Mouse (Mus musculus): Measurements from ENCODE around the gene Urad. TPM values are rescaled to one million over a fixed set of nuclear protein-coding genes. Genes with fewer than 3 reads are reported as not detected.

Gene Urad
- polyA plus RNA-seq, 1 experiment from 2014 or later: not detected

DNA sequence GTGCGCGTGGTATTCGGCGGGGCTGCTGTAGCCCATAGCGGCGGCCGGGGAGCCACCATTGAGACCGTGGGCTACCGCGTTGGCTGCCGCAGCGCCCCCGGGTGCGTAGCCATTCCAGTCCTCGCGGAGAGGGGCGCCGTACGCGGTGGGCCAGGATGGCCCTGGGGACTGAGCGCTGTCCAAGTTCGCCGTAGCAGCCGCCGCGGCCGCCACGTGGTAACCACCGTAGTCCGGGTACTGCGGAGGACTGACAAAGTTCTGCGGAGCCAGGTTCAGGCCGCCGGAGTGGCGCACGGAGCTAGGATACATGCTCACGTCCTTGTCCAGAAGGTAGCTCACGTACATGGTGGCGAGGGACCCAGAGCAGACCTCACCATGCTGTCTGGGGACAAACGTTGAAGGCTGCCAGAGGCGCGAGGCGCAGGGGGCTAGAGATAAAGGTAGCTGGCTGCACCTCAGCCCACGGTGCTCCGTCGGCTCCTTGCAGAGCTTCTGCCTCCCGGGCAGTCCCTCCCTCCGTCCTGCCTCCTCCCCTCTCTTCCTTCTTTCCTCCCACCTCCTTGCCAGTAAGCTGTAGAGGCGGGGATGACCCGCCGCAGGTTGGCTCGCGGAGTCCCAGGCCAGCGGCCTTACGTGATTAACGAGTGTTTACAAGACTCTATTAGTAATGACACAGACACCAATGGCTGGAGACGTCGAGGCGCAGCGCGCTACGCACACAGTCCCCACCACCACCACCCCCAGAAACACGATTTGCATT, 15.4 kb downstream of the Urad start, which contains the start of gene Cdx2:
TSS of gene Cdx2 (minus strand) at position 633 of the 760 bp plus-strand sequence.
- no peak within 1 kb of the TSS for H3K4me3 ChIP-seq (ENCODE audit: low read depth, low read length)
- H3K27me3 ChIP-seq (ENCODE audit: control insufficient read depth, insufficient read depth, low read length): peaks cover 100% of the 10 kb centered on the region
- no peaks in the 10 kb centered on the region for H3K9me3 ChIP-seq (ENCODE audit: control insufficient read depth, low read length)
- no peaks in the 10 kb centered on the region for H3K36me3 ChIP-seq (ENCODE audit: control insufficient read depth, insufficient read depth, low read length)
- ATAC-seq (replicated peaks; ENCODE audit: low FRiP score) (peak; percentile 21; the same call in 1 of the 2 replicates), DNase-seq (ENCODE audit: low spot score) (no peak)
- H3K9ac ChIP-seq (ENCODE audit: low read length): no peak within 1 kb of the TSS
- peaks cover 2% of the 10 kb centered on the region for H3K4me1 ChIP-seq (replicated peaks; ENCODE audit: control insufficient read depth, insufficient read depth, low read length)
- H3K4me2 ChIP-seq (ENCODE audit: low read depth, low read length, severe bottlenecking): no peak within 1 kb of the TSS
- WGBS: under 1% methylated on average over 59 of the region's 63 CpGs
- H3K27ac ChIP-seq (ENCODE audit: low read depth, low read length): no peak within 1 kb of the TSS

DNA sequence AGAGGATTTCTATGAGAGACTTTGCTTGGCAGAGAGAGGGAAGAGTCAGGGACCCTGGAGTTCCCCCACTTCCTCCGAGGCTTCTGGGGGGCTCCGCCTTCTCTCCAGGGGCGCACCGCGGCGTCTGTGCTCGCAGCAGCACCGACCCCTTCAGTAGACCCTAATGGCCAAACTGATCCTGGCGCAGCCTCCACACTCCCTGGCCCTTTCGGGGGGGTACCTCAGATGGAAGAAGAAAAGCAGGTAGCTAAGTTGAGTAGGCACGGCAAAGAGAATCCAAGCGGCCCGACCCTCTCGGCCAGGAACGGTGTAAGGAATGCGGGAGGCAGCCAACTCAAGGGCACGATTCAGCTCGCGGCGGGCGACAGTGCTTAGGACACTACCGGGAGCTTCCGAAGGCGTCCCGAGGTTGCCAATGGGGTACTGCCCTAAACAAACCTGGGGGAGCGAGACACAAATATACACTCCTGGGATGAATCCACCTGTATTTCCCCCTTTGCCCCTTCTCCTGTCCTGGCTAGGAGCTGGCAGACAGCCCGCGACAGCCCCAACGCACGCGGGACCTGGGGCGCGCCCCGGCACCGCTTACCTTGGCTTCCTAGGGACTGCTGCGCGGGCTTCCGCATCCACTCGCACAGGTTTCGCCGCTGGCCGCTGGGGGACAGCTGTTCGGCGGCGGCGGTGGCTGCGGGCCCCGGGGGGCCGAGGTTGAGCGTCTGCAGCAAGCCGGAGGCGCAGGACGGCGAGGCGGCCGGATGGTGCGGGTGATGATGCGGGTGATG, 16.2 kb downstream of the Urad start:
- H3K9ac ChIP-seq (ENCODE audit: low read length): no peak overlapping the region
- peaks cover 2% of the 10 kb centered on the region for H3K4me1 ChIP-seq (replicated peaks; ENCODE audit: control insufficient read depth, insufficient read depth, low read length)
- H3K9me3 ChIP-seq (ENCODE audit: control insufficient read depth, low read length): no peaks in the 10 kb centered on the region
- ATAC-seq (replicated peaks; ENCODE audit: low FRiP score) (no peak), DNase-seq (ENCODE audit: low spot score) (no peak)
- no peaks in the 10 kb centered on the region for H3K36me3 ChIP-seq (ENCODE audit: control insufficient read depth, insufficient read depth, low read length)
- H3K27me3 ChIP-seq (ENCODE audit: control insufficient read depth, insufficient read depth, low read length): peaks cover 100% of the 10 kb centered on the region
- WGBS: under 1% methylated on average over 55 of the region's 58 CpGs
- H3K4me3 ChIP-seq (ENCODE audit: low read depth, low read length): no peak overlapping the region
- no peak overlapping the region for H3K4me2 ChIP-seq (ENCODE audit: low read depth, low read length, severe bottlenecking)
- H3K27ac ChIP-seq (ENCODE audit: low read depth, low read length): no peak overlapping the region

DNA sequence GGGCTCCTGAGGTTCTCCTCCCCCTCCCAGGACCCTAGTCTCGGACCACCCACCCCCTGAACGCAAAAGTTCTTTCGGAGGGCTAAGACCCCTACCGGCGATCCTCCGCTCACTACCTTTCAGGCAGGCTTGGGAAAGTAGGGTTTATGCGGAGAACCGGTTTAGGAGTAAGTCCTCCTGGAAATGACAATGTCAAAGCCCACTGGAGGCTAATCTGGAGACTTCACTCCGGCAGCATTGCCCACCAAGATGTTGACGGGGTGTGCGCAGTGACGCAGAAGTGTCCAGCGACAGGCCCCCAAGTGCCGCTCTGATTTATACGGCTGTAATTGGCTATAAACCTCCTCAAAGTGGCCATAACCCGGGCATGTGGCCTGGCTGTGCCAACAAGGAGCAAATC, 17.1 kb downstream of the Urad start:
- no peak overlapping the region for H3K4me3 ChIP-seq (ENCODE audit: low read depth, low read length)
- H3K36me3 ChIP-seq (ENCODE audit: control insufficient read depth, insufficient read depth, low read length): no peaks in the 10 kb centered on the region
- DNase-seq (ENCODE audit: low spot score) (no peak), ATAC-seq (replicated peaks; ENCODE audit: low FRiP score) (no peak)
- under 1% methylated on average over 16 of the region's 16 CpGs for WGBS
- H3K4me2 ChIP-seq (ENCODE audit: low read depth, low read length, severe bottlenecking): no peak overlapping the region
- no peak overlapping the region for H3K27ac ChIP-seq (ENCODE audit: low read depth, low read length)
- peaks cover 2% of the 10 kb centered on the region for H3K4me1 ChIP-seq (replicated peaks; ENCODE audit: control insufficient read depth, insufficient read depth, low read length)
- no peak overlapping the region for H3K9ac ChIP-seq (ENCODE audit: low read length)
- no peaks in the 10 kb centered on the region for H3K9me3 ChIP-seq (ENCODE audit: control insufficient read depth, low read length)
- H3K27me3 ChIP-seq (ENCODE audit: control insufficient read depth, insufficient read depth, low read length): peaks cover 100% of the 10 kb centered on the region

DNA sequence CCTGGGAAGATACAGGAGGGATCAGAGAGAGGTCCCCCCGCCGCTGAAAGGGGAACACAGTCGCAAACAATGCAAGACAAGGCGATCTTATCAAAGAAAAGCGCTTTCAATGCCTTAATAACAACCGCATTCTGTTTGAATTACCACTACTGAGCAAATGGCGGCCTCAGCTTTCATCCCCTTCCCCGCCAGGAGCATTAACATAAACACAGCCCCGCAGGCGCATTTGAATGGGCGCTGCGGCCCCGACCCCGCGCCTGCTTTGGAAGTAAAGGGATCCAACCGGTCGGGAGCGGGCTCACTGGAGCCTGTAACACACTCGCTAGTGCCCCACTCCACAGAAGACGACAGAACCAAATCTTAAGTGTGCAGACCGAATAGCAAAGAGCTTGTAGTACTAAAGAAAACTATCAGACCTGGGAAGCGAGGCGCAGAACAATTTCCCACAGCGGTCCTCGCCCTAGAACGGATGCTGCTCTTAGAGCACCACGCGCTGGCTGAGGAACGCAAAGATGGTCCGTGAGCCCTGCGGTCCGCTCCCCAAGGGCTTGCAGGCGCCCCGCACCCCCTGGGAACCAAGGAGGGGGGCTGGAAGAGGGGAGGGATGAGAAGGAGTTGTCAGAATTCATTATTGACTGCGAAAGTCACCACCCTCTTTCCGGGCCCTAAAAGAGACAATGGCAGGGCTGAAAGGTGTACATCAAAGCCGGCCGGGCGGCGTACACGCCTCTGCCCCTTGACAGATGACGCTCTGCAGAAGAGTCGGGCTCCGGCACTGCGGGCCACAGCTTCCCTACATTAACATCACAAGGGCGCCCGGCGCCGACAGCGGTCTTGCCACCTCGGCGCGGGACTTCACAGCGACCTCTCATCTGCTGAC, 17.7 kb downstream of the Urad start:
- under 1% methylated on average over 52 of the region's 54 CpGs for WGBS
- H3K4me1 ChIP-seq (replicated peaks; ENCODE audit: control insufficient read depth, insufficient read depth, low read length): peaks cover 4% of the 10 kb centered on the region
- no peak overlapping the region for H3K4me3 ChIP-seq (ENCODE audit: low read depth, low read length)
- peaks cover 100% of the 10 kb centered on the region for H3K27me3 ChIP-seq (ENCODE audit: control insufficient read depth, insufficient read depth, low read length)
- H3K4me2 ChIP-seq (ENCODE audit: low read depth, low read length, severe bottlenecking): no peak overlapping the region
- H3K36me3 ChIP-seq (ENCODE audit: control insufficient read depth, insufficient read depth, low read length): no peaks in the 10 kb centered on the region
- ATAC-seq (replicated peaks; ENCODE audit: low FRiP score) (no peak), DNase-seq (ENCODE audit: low spot score) (no peak)
- no peaks in the 10 kb centered on the region for H3K9me3 ChIP-seq (ENCODE audit: control insufficient read depth, low read length)
- H3K9ac ChIP-seq (ENCODE audit: low read length): no peak overlapping the region
- no peak overlapping the region for H3K27ac ChIP-seq (ENCODE audit: low read depth, low read length)

DNA sequence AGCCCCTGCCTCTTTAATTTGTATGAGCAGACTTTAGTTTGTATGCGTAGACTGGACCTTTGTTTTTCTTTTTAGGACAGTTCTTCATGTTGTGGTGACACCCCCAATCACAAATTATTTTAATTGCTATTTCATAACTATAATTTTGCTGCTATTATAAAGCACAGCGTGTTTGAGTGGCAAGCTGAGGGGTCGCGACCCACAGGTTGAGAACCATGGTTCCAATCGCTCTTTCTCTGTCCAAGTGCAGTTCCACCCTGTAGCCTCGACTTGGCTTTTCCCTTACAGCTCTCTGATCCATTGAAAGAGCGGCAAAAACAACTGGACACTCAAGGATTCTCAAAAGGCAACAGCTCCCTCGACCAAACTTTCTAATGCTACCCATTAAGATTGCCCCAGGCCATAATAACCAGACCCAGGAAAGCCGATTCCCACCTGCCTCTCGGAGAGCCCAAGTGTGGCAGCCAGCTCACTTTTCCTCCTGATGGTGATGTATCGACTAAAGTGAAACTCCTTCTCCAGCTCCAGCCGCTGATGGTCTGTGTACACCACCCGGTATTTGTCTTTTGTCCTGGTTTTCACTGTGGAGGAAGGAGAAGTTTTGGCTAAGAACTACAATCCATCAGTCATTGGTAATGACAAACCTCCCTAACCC, 19.4 kb downstream of the Urad start:
- WGBS: 4% methylated on average over 13 of the region's 13 CpGs
- H3K9me3 ChIP-seq (ENCODE audit: control insufficient read depth, low read length): no peaks in the 10 kb centered on the region
- DNase-seq (ENCODE audit: low spot score) (no peak), ATAC-seq (replicated peaks; ENCODE audit: low FRiP score) (no peak)
- peaks cover 98% of the 10 kb centered on the region for H3K27me3 ChIP-seq (ENCODE audit: control insufficient read depth, insufficient read depth, low read length)
- no peak overlapping the region for H3K4me3 ChIP-seq (ENCODE audit: low read depth, low read length)
- H3K27ac ChIP-seq (ENCODE audit: low read depth, low read length): no peak overlapping the region
- peaks cover 4% of the 10 kb centered on the region for H3K4me1 ChIP-seq (replicated peaks; ENCODE audit: control insufficient read depth, insufficient read depth, low read length)
- no peak overlapping the region for H3K4me2 ChIP-seq (ENCODE audit: low read depth, low read length, severe bottlenecking)
- H3K9ac ChIP-seq (ENCODE audit: low read length): no peak overlapping the region
- no peaks in the 10 kb centered on the region for H3K36me3 ChIP-seq (ENCODE audit: control insufficient read depth, insufficient read depth, low read length)

DNA sequence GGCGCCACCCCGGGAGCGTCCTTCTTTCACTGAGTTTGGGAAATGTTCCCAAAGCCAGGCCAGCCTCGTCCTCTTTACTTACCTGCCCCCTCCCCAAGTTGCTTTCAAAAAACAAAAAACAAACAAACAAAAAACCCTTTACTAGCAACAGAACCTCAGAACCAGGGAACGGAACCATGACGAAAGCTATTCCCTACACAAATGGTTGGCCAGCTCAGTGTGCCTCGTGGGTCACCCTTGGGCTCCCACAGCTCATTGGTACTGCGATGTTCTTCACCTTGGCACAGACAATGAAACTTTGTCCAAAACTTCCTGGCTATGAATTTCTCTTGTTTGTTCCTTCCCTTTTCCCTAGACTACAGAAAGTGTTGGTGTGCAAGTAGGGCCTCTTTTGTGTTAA, 20.1 kb downstream of the Urad start:
- H3K4me2 ChIP-seq (ENCODE audit: low read depth, low read length, severe bottlenecking): no peak overlapping the region
- H3K4me1 ChIP-seq (replicated peaks; ENCODE audit: control insufficient read depth, insufficient read depth, low read length): peaks cover 4% of the 10 kb centered on the region
- 3% methylated on average over 8 of the region's 8 CpGs for WGBS
- H3K27me3 ChIP-seq (ENCODE audit: control insufficient read depth, insufficient read depth, low read length): peaks cover 95% of the 10 kb centered on the region
- DNase-seq (ENCODE audit: low spot score) (no peak), ATAC-seq (replicated peaks; ENCODE audit: low FRiP score) (no peak)
- no peaks in the 10 kb centered on the region for H3K36me3 ChIP-seq (ENCODE audit: control insufficient read depth, insufficient read depth, low read length)
- H3K9ac ChIP-seq (ENCODE audit: low read length): no peak overlapping the region
- H3K4me3 ChIP-seq (ENCODE audit: low read depth, low read length): no peak overlapping the region
- H3K27ac ChIP-seq (ENCODE audit: low read depth, low read length): no peak overlapping the region
- H3K9me3 ChIP-seq (ENCODE audit: control insufficient read depth, low read length): no peaks in the 10 kb centered on the region

DNA sequence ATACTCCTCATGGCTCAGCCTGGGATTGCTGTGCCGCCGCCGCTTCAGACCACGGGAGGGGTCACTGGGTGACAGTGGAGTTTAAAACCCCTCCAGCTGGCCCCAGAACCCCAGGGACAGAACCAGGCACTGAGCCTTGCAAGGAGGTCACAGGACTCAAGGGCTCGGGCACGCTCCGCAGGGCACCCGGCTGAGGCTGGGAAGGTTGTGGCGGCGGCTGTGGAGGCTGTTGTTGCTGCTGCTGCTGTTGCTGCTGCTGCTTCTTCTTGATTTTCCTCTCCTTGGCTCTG, 20.5 kb downstream of the Urad start:
- ATAC-seq (replicated peaks; ENCODE audit: low FRiP score) (no peak), DNase-seq (ENCODE audit: low spot score) (peak; percentile 54)
- H3K9me3 ChIP-seq (ENCODE audit: control insufficient read depth, low read length): no peaks in the 10 kb centered on the region
- H3K4me2 ChIP-seq (ENCODE audit: low read depth, low read length, severe bottlenecking): no peak overlapping the region
- H3K27me3 ChIP-seq (ENCODE audit: control insufficient read depth, insufficient read depth, low read length): peaks cover 95% of the 10 kb centered on the region
- H3K27ac ChIP-seq (ENCODE audit: low read depth, low read length): no peak overlapping the region
- H3K36me3 ChIP-seq (ENCODE audit: control insufficient read depth, insufficient read depth, low read length): no peaks in the 10 kb centered on the region
- no peak overlapping the region for H3K9ac ChIP-seq (ENCODE audit: low read length)
- H3K4me1 ChIP-seq (replicated peaks; ENCODE audit: control insufficient read depth, insufficient read depth, low read length): peaks cover 4% of the 10 kb centered on the region
- WGBS: 1% methylated on average over 10 of the region's 10 CpGs
- H3K4me3 ChIP-seq (ENCODE audit: low read depth, low read length): no peak overlapping the region
